Mouse (Mus musculus) gastrocnemius, adult 18-20 months (tissue): ENCODE measurements around the gene Ccl17. TPM values are rescaled to one million over a fixed set of nuclear protein-coding genes. Genes with fewer than 3 reads are reported as not detected.
"Not testable (repeated sequence)": the region's sequence is repeated elsewhere in the genome, so short reads cannot be mapped to it uniquely, and the experiment has no call there.

ENCODE experiments used
- DNase-seq: peaks from one replicate; pipeline ENCODE4 v3.0.0; 2021; ENCODE audit warnings: low spot score
- total RNA-seq, 2 experiments: library from RNA; stranded (reverse); gene quantifications; 2 replicates each; pipeline ENCODE4 v1.2.3; 2021

Ccl17 gene
- total RNA-seq, 2 experiments from 2014 or later, result not detected

- peak; percentile 68 for DNase-seq
Measured at GRCm38 (mm10) chr8:94822637-94823560, 12.6 kb downstream of the Ccl17 start.

- DNase-seq, result no peak
Measured at GRCm38 (mm10) chr8:94825170-94825569, 14.9 kb downstream of the Ccl17 start.

- DNase-seq, result no peak
Measured at GRCm38 (mm10) chr8:94826210-94826609, 16.0 kb downstream of the Ccl17 start.

GRCm38 (mm10) chr8:94828284-94828683, 18.0 kb downstream of the Ccl17 start:
- DNase-seq, result no peak

- DNase-seq, result not testable (repeated sequence)
Measured at GRCm38 (mm10) chr8:94833901-94834405, 23.7 kb downstream of the Ccl17 start.

GRCm38 (mm10) chr8:94835751-94836150, 25.5 kb downstream of the Ccl17 start:
- DNase-seq, result not testable (repeated sequence)

GRCm38 (mm10) chr8:94836456-94837240, 26.4 kb downstream of the Ccl17 start:
- DNase-seq, result no peak

- DNase-seq, result peak; percentile 95
Measured at GRCm38 (mm10) chr8:94837662-94838574, 27.7 kb downstream of the Ccl17 start, which contains the start of the genes Coq9 and Ciapin1. Gene Coq9, plus strand, starts transcription at chr8:94838321. Gene Ciapin1, minus strand, starts transcription at chr8:94838358.

GRCm38 (mm10) chr8:94838600-94838999, 28.3 kb downstream of the Ccl17 start:
- DNase-seq, result peak; percentile 88

GRCm38 (mm10) chr8:94841183-94841582, 30.9 kb downstream of the Ccl17 start:
- no peak for DNase-seq

- peak; percentile 31 for DNase-seq
Measured at GRCm38 (mm10) chr8:94850049-94850448, 39.8 kb downstream of the Ccl17 start.

- DNase-seq, result not testable (repeated sequence)
Measured at GRCm38 (mm10) chr8:94854761-94855160, 44.5 kb downstream of the Ccl17 start.

- DNase-seq, result no peak
Measured at GRCm38 (mm10) chr8:94857011-94857345, 46.7 kb downstream of the Ccl17 start.

GRCm38 (mm10) chr8:94857346-94858173, 47.3 kb downstream of the Ccl17 start, which contains the start of gene Polr2c:
Gene Polr2c, plus strand, starts transcription at chr8:94857450.
- DNase-seq, result peak; percentile 87

GRCm38 (mm10) chr8:94861352-94861910, 51.2 kb downstream of the Ccl17 start:
- peak; percentile 71 for DNase-seq
